Mouse (Mus musculus) liver, postnatal 0 days (tissue): Measurements from ENCODE around the gene Ttc21b.
"Not testable (repeated sequence)": the region's sequence is repeated elsewhere in the genome, so short reads cannot be mapped to it uniquely, and the experiment has no call there.

ENCODE experiments used
- CTCF ChIP-seq: sonication (generic); IDR thresholded peaks from 2 replicates; pipeline ENCODE4 v1.5.1; 2016; ENCODE audit warnings: antibody characterized with exemption, low read depth
- EP300 ChIP-seq: IDR thresholded peaks from 2 replicates; pipeline ENCODE4 v1.6.1; 2016; ENCODE audit warnings: antibody characterized with exemption, low read depth, mild to moderate bottlenecking

- TF ChIP-seq CTCF, EP300: not testable (repeated sequence)
Observed at GRCm38 (mm10) chr2:66189197-66189596, 67.2 kb downstream of the Ttc21b start.
